Mouse (Mus musculus) bone marrow macrophage, adult 2 months (primary cell): ENCODE measurements around the gene Smim17. TPM values are rescaled to one million over a fixed set of nuclear protein-coding genes. Genes with fewer than 3 reads are reported as not detected.
"Not testable (repeated sequence)": the region's sequence is repeated elsewhere in the genome, so short reads cannot be mapped to it uniquely, and the experiment has no call there.

Experiments used
- H3K27ac ChIP-seq: 2 replicates; pipeline ENCODE4 v1.5.1; 2012; ENCODE audit warnings: low read depth, low read length; ENCODE audit not compliant: insufficient read depth
- H3K4me1 ChIP-seq: 2 replicates; pipeline ENCODE4 v1.6.1; 2012; ENCODE audit warnings: low read length; ENCODE audit not compliant: control insufficient read depth, insufficient read depth
- H3K4me3 ChIP-seq: 2 replicates; pipeline ENCODE4 v1.5.1; 2012; ENCODE audit warnings: mild to moderate bottlenecking, low read length, moderate library complexity; ENCODE audit not compliant: insufficient read depth
- CTCF ChIP-seq: IDR thresholded peaks from 2 replicates; pipeline ENCODE4 v1.5.1; 2012; ENCODE audit warnings: low read depth, mild to moderate bottlenecking, low read length, moderate library complexity
- POLR2A ChIP-seq: IDR thresholded peaks from 2 replicates; pipeline ENCODE4 v1.6.1; 2012; ENCODE audit warnings: mild to moderate bottlenecking, low read depth, low read length, borderline replicate concordance
- polyA plus RNA-seq: library from polyadenylated mRNA; stranded (reverse); fragments of >200 nt; gene quantifications from 2 replicates; pipeline ENCODE4 v1.2.4, GENCODE M21; 2012; ENCODE audit not compliant: missing spikeins, insufficient read depth, insufficient read length

Smim17 gene
- polyA plus RNA-seq, 1 experiment = not detected

DNA sequence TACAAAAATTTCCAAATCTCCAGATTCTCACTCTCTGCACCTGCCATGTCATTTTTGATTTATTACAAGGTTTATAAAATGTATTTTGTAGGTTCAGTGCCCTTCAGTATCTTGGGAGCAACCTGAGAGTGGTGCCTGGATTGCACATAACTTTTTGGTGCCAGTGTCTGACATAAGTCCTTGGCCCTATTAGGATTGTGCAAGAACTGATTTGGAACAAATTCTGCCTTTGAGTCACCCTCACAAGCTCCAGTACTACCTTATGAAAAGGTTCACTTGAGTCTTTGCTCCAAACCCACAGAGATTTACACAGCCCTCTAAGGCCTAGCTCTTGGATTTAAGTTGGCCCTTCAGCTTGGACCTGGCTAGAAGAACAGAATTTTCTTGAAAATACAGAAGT is 68.4 kb downstream of the Smim17 start, which contains the start of gene Olfr1346:
Olfr1346 (plus strand) TSS at position 151 of the 400 bp plus-strand sequence.
- Histone ChIP-seq H3K27ac (no peak within 1 kb of the TSS), H3K4me3 (no peak within 1 kb of the TSS), H3K4me1 (no peaks in the 10 kb centered on the region)
- no peak for TF ChIP-seq POLR2A
- TF ChIP-seq CTCF = no peak

DNA sequence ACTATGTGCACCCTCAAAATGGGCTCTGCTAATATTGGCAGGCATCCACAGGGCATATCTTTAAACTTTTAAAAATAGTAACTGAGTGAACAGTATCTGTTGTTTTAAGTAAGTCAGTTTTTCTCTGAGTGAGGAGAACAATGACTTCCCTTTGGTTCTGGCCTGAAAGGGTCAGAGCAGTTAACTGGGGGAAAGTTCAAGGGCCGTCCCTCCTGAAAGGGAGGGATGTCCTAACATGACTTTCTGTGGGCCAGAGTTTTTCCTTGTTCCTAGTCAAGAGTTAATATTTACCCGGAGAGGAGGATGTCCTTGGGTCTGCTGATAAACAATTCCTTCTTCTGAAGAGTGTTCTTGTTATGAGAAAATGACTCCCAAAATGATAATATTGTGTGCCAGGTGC is 79.1 kb downstream of the Smim17 start:
- H3K4me1 ChIP-seq, H3K4me3 ChIP-seq, H3K27ac ChIP-seq: not testable (repeated sequence)

Other genes with a start within 250 kb of the Smim17 start
- gene Zfp787, start 242.7 kb upstream of the Smim17 start, polyA plus RNA-seq = 22.8 and 25.1 TPM in 2 replicates
- 21.8 and 24.2 TPM in 2 replicates for gene Zfp444, start 226.5 kb upstream of the Smim17 start, polyA plus RNA-seq
- not detected in 2 replicates for gene Galp, start 201.6 kb upstream of the Smim17 start, polyA plus RNA-seq
- not detected in 2 replicates for gene Zscan5b, start 176.4 kb upstream of the Smim17 start, polyA plus RNA-seq
- not detected in 2 replicates for gene Epp13, start 146.0 kb upstream of the Smim17 start, polyA plus RNA-seq
- gene Zfp667, start 112.1 kb upstream of the Smim17 start, polyA plus RNA-seq = 2.0 and 2.9 TPM in 2 replicates
- gene Zfp583, start 67.4 kb upstream of the Smim17 start, polyA plus RNA-seq = 3.2 and 3.9 TPM in 2 replicates
- 0.31 TPM in 1 of 2 replicates, not detected in the other for gene Gm3854, start 55.0 kb upstream of the Smim17 start, polyA plus RNA-seq
- 2.5 and 2.7 TPM in 2 replicates for gene Zfp78, start 35.4 kb upstream of the Smim17 start, polyA plus RNA-seq
- gene Zfp28, start 15.4 kb upstream of the Smim17 start, polyA plus RNA-seq = 8.7 and 9.5 TPM in 2 replicates
- 0.17 TPM in 1 of 2 replicates, not detected in the other for gene Gm20715, start 11.6 kb downstream of the Smim17 start, polyA plus RNA-seq
- not detected in 2 replicates for gene Olfr1344, start 40.0 kb downstream of the Smim17 start, polyA plus RNA-seq
- gene Olfr1336, start 57.5 kb downstream of the Smim17 start, polyA plus RNA-seq = 0.11 TPM in 1 of 2 replicates, not detected in the other
- gene Olfr1346, start 68.4 kb downstream of the Smim17 start, polyA plus RNA-seq = not detected in 2 replicates
- gene Olfr5, start 88.2 kb downstream of the Smim17 start, polyA plus RNA-seq = not detected in 2 replicates
- gene Olfr1347, start 101.0 kb downstream of the Smim17 start, polyA plus RNA-seq = not detected in 2 replicates
- gene Olfr1348, start 110.0 kb downstream of the Smim17 start, polyA plus RNA-seq = not detected in 2 replicates
- not detected in 2 replicates for gene Olfr1349, start 124.2 kb downstream of the Smim17 start, polyA plus RNA-seq
- not detected in 2 replicates for gene Olfr1350, start 166.1 kb downstream of the Smim17 start, polyA plus RNA-seq